Comparison of ENCODE assay signal across 8 mouse cellular contexts in genomic region chr14:33250215-33250939, GRCm38 (mm10). TPM values are rescaled to one million over a fixed set of nuclear protein-coding genes. Genes with fewer than 3 reads are reported as not detected.
A peak's percentile ranks its signal among the peaks of the same experiment; 100 is the strongest.
DNase-seq lines count a peak whose midpoint lies in the region; ATAC-seq lines count a peak whose summit lies in the region.

No protein-coding gene starts in this region.

- H3K4me3 ChIP-seq in embryonic facial prominence, embryonic 14.5 days (ENCODE audit: low read depth, low read length): peak overlapping the region; percentile 27
- H3K4me3 ChIP-seq in heart, embryonic 14.5 days (ENCODE audit: control insufficient read depth in 1 of 2, insufficient read depth in 1 of 2, low read depth in 1 of 2, low read length in 2 of 2): peak overlapping the region; percentile 34 to 35
- H3K4me3 ChIP-seq in macrophage (ENCODE audit: inconsistent target): peak overlapping the region; percentile 25
- H3K4me3 ChIP-seq in stomach, embryonic 15.5 days (replicated peaks): peak overlapping the region; percentile 33

- under 1% methylated on average over 29 of the region's 30 CpGs for WGBS in embryonic facial prominence, embryonic 14.5 days
- 2% methylated on average over 30 of the region's 30 CpGs for WGBS in heart, embryonic 14.5 days
- 31% methylated on average over 30 of the region's 30 CpGs for WGBS in macrophage (ENCODE audit: missing documents)
- 2% methylated on average over 30 of the region's 30 CpGs for WGBS in stomach, embryonic 15.5 days

- peaks cover 19% of the 10 kb centered on the region for H3K27me3 ChIP-seq in embryonic facial prominence, embryonic 14.5 days (replicated peaks; ENCODE audit: control insufficient read depth, insufficient read depth, low read length)
- peaks cover 16% of the 10 kb centered on the region; the same call in 1 of the 2 replicates for H3K27me3 ChIP-seq in heart, embryonic 14.5 days (ENCODE audit: control insufficient read depth, insufficient read depth, low read length)
- no peaks in the 10 kb centered on the region for H3K27me3 ChIP-seq in stomach, embryonic 15.5 days (replicated peaks)

- peak; percentile 44; the same call in 1 of the 2 replicates for ATAC-seq in embryonic facial prominence, embryonic 14.5 days (ENCODE audit: low read depth)
- ATAC-seq in heart, embryonic 14.5 days (ENCODE audit: insufficient number of reproducible peaks, insufficient read depth, low FRiP score, low read depth): no peak
- peak; percentile 65; the same call in 1 of the 2 replicates for ATAC-seq in stomach, embryonic 15.5 days (ENCODE audit: insufficient read depth, low FRiP score, low read depth)

- peak; percentile 81 for DNase-seq in 3T3-L1 (ENCODE audit: low read depth, low spot score)
- peak; percentile 26 for DNase-seq in adrenal gland, adult 8-10 months
- DNase-seq in embryonic facial prominence, embryonic 14.5 days (ENCODE audit: low spot score): peak; percentile 31
- DNase-seq in kidney, postnatal 10 days: peak; percentile 44
- no peak for DNase-seq in layer of hippocampus, adult 18-20 months (ENCODE audit: low spot score in 2 of 2)

- peaks cover 12% of the 10 kb centered on the region for H3K4me1 ChIP-seq in embryonic facial prominence, embryonic 14.5 days (ENCODE audit: control insufficient read depth, insufficient read depth, low read length)
- peaks cover 8 to 10% of the 10 kb centered on the region in 2 experiments for H3K4me1 ChIP-seq in heart, embryonic 14.5 days (ENCODE audit: control insufficient read depth in 2 of 2, insufficient read depth in 2 of 2, low read length in 2 of 2)
- H3K4me1 ChIP-seq in stomach, embryonic 15.5 days: peaks cover 8% of the 10 kb centered on the region; the same call in 1 of the 2 replicates

- no peaks in the 10 kb centered on the region for H3K9me3 ChIP-seq in embryonic facial prominence, embryonic 14.5 days (ENCODE audit: control insufficient read depth, low read length)
- H3K9me3 ChIP-seq in heart, embryonic 14.5 days (ENCODE audit: control insufficient read depth, low read length): no peaks in the 10 kb centered on the region
- no peaks in the 10 kb centered on the region for H3K9me3 ChIP-seq in stomach, embryonic 15.5 days

- peak overlapping the region; percentile 55 for H3K4me2 ChIP-seq in embryonic facial prominence, embryonic 14.5 days (ENCODE audit: low read depth, low read length)
- peak overlapping the region; percentile 86 for H3K4me2 ChIP-seq in heart, embryonic 14.5 days (ENCODE audit: low read length)
- H3K4me2 ChIP-seq in stomach, embryonic 15.5 days: peak overlapping the region; percentile 75

- no peak overlapping the region for H3K27ac ChIP-seq in embryonic facial prominence, embryonic 14.5 days (replicated peaks; ENCODE audit: low read depth, low read length)
- no peak overlapping the region for H3K27ac ChIP-seq in heart, embryonic 14.5 days (replicated peaks in 1 of 2; ENCODE audit: control insufficient read depth in 1 of 2, insufficient read depth in 1 of 2, low read depth in 2 of 2, low read length in 2 of 2)
- peak overlapping the region; percentile 100 for H3K27ac ChIP-seq in macrophage
- no peak overlapping the region for H3K27ac ChIP-seq in stomach, embryonic 15.5 days

- H3K9ac ChIP-seq in embryonic facial prominence, embryonic 14.5 days (ENCODE audit: low read depth, low read length): peak overlapping the region; percentile 14; the same call in 1 of the 2 replicates
- H3K9ac ChIP-seq in heart, embryonic 14.5 days (ENCODE audit: low read length): peak overlapping the region; percentile 51; the same call in 1 of the 2 replicates
- H3K9ac ChIP-seq in stomach, embryonic 15.5 days: no peak overlapping the region

- H3K36me3 ChIP-seq in embryonic facial prominence, embryonic 14.5 days (ENCODE audit: control insufficient read depth, insufficient read depth, low read length): no peaks in the 10 kb centered on the region
- H3K36me3 ChIP-seq in heart, embryonic 14.5 days (ENCODE audit: control insufficient read depth, insufficient read depth, low read length): no peaks in the 10 kb centered on the region
- no peaks in the 10 kb centered on the region; the same call in 1 of the 2 replicates for H3K36me3 ChIP-seq in macrophage (ENCODE audit: inconsistent target)
- no peaks in the 10 kb centered on the region for H3K36me3 ChIP-seq in stomach, embryonic 15.5 days

- peaks cover 80% of the 10 kb centered on the region for H3K79me2 ChIP-seq in macrophage (ENCODE audit: inconsistent target)

RNA-seq across cellular contexts. Expression of gene Arhgap22, which starts 36.6 kb away (rescaled TPM):
- total RNA-seq in adrenal gland, adult 8-10 months (2022): 10 to 100 TPM in 3 of 4 experiments, 1 to 10 TPM in 1; 4.8 to 18.8 (median 14.4) TPM
- 2.9 and 5.8 TPM in 2 replicates for polyA plus RNA-seq in embryonic facial prominence, embryonic 14.5 days (2014; fragmentation: Nextera tagmentation; extraction: Ambion mirVana)
- polyA plus RNA-seq in heart, embryonic 14.5 days (2014; fragmentation: Nextera tagmentation; extraction: Ambion mirVana): 2.2 and 2.6 TPM in 2 replicates
- total RNA-seq in macrophage (2018; cell fraction: chromatin; rRNA removed): 100 to 1,000 TPM in 21 of 26 experiments, 10 to 100 TPM in 5; 39.9 to 474 (median 134) TPM
- 10 to 100 TPM; 12.0 to 97.5 (median 24.2) TPM for total RNA-seq in macrophage (2018; cell fraction: cytosol; rRNA removed)
- total RNA-seq in macrophage (2018; cell fraction: nucleus; rRNA removed): 100 to 1,000 TPM in 13 of 26 experiments, 10 to 100 TPM in 13; 40.8 to 312 (median 99.3) TPM
- 16.5 to 44.1 TPM (median 21.1 TPM) in 3 replicates for polyA plus RNA-seq in macrophage (2018)
- polyA plus RNA-seq in stomach, embryonic 15.5 days (2015; fragmentation: Nextera tagmentation; extraction: Ambion mirVana): 5.4 and 6.3 TPM in 2 replicates
- 1 to 10 TPM; 8.1 to 8.6 TPM for total RNA-seq in layer of hippocampus, adult 18-20 months (2021)

Comparison
In these comparisons a context has a peak if more than half of its experiments do, and no peak if none do; other contexts are left out.
1. DNase-seq: peak in 3T3-L1 (single experiment), adrenal gland, adult 8-10 months (single experiment), embryonic facial prominence, embryonic 14.5 days (single experiment) and kidney, postnatal 10 days (single experiment); none in layer of hippocampus, adult 18-20 months (0 of 2).
2. Peak in every context shown above with its lines, with median percentiles within 50 percentile points of each other: H3K4me2 ChIP-seq and H3K4me3 ChIP-seq.